Mouse (Mus musculus): ENCODE measurements around the gene 4930519G04Rik.
"Not testable (repeated sequence)": the region's sequence is repeated elsewhere in the genome, so short reads cannot be mapped to it uniquely, and the experiment has no call there.

Gene 4930519G04Rik

DNA sequence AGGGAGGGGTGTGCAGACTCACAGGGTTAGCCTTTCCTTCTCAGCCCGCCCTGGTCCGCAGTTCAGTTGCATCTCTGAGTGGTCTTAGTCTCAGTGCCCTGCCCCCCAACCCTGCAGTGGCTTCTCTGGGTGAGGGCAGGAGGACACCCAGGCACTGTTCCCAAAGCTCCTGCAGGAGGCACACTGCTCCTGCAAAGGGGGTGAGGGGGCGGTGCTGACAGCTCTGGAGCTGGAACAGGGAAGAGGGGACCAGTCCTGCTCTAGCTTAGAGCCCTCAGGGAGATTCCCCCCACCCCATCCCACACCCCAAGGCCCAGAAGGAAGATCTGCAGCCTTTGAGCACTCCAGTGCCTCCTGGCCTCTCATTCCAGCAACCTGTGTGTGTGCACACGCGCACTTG, 10.8 kb upstream of the 4930519G04Rik start:
- no peak for DNase-seq

DNA sequence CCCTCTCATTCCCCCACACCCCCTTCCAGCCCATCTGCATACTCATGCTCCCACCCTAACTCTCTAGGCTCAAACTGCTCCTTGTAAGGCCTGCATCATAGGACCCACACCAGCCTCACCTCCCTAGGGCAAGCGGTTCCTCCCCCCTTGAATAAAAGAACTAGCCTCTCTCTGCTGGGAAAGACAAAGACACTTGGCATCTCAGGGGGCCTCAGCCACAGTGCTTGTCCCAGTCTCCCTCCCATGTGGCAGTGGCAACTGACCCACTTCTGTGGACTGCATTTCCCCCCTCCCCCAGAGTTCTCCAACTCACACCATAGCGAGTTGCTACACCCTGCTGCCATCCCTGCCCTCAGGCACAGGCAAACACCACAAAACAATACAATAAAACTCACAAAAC, 9.1 kb upstream of the 4930519G04Rik start:
- DNase-seq, result not testable (repeated sequence)

DNA sequence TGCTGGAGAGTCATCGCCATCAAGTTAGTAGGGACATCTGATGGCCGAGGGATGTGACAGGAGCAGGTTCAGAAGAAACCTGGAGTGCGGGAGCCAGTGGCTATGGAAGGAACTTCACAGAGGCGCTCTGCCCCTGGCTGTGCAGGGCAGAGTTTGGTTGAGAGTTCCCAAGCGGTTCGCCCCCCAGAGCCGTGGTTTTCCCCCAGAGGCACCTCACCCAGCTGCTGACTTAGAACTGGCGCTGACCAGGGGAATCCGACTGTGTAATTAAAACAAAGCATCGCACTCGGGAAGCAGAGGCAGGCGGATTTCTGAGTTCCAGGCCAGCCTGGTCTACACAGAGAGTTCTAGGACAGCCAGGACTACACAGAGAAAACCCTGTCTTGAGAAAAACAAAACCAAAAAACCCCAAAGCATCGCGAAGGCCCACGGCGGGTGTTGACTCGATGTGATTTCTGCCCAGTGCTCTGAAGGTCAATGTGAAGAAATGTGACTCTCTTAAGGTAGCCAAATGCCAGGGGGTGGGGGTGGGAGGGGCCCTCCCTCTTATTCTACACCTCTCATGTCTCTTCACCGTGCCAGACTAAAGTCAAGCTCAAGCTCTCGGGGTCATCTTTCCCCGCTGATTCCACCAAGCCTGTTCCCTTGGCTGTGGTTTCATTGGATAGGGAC, 1.8 kb upstream of the 4930519G04Rik start:
- no peak for DNase-seq

DNA sequence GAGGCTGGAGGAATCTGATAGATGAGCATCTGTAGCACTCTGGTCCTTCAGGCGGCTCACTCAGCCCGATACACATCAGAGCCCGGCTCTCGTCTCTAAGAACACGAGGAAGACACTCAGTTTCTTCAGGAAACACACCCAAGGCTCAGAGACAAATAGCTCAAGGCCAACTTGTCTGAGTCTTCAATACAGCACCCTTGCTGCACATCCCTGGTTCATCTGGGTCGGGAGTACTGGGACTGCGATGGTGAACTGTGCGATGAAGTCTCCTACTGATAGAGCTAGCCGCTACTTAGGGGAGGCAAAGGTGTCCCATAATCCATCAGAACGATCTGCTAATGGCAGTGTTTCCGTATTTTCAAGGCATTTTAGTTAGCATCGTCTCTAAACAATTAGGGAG, 5.1 kb downstream of the 4930519G04Rik start, which contains the start of gene Gm9936:
Gene Gm9936 (minus strand): TSS at position 101 of the 400 bp plus-strand sequence.
- no peak for DNase-seq

DNA sequence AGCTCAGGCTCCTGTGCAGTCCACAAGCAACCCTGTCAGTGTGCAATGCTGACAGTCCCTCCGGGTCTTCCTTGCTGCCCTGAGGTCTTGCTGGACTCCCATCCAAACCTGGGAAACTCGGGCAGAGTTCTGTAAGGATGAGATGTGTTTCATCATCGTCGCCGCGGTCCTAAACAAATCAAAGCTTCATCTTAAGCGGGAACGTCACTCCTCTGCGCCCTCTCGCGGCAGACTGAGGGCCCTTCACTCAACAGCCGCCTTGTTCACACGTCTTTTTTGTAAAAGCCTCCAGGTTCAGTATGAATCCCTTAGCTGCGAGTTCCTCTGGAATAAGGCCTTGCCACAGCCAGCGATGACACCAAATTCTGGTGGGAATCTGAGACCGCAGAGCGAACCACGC, 5.8 kb downstream of the 4930519G04Rik start:
- DNase-seq, result peak; percentile 77

GRCm38 (mm10) chr5:114861730-114862129, 8.3 kb downstream of the 4930519G04Rik start:
- no peak for DNase-seq

GRCm38 (mm10) chr5:114864813-114865212, 11.3 kb downstream of the 4930519G04Rik start:
- no peak for DNase-seq

GRCm38 (mm10) chr5:114865279-114865678, 11.8 kb downstream of the 4930519G04Rik start:
- DNase-seq, result no peak

DNA sequence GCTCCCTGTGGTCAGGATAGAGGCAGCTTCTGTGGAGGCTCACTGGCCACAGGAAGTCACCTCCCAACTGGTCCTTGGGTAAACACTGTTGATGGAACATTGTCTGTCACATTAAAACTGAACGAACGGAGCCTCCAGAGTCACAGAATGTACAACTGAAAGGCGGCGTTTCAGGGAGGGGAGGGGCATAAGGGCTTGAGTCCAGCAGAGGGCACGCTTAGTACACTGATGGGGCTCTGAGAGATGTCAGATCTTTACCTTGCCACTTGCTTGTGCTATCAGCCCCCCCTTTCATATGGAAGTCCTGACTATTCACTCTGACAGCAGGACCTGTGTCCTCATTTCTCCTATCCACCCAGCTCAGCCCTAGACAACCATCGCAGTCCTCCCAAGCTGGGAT, 22.4 kb downstream of the 4930519G04Rik start:
- DNase-seq, result no peak

DNA sequence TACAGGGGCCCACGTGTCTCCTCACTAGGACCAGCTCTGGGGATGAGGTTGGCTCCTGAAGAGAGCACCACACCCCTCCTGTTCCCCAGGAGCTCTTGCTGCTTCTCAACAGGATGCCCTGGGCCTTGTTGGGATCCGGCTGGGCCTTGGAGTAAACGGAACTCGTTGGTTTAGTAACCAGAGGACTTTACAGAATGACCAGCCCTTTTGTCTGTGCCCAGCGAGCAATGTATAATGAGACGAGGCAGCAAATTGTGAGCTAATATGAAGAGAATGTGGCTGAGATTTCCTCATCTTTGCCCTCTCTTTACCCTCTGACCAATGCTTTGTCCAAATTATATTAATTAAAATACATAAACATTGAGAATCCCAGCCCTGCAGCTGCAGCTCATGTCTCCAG, 22.9 kb downstream of the 4930519G04Rik start:
- no peak for DNase-seq

GRCm38 (mm10) chr5:114877487-114877886, 24.0 kb downstream of the 4930519G04Rik start:
- DNase-seq, result no peak

- no peak for DNase-seq
Observed at GRCm38 (mm10) chr5:114879399-114879798, 25.9 kb downstream of the 4930519G04Rik start.

- not testable (repeated sequence) for DNase-seq
Observed at GRCm38 (mm10) chr5:114882319-114882718, 28.9 kb downstream of the 4930519G04Rik start.

DNA sequence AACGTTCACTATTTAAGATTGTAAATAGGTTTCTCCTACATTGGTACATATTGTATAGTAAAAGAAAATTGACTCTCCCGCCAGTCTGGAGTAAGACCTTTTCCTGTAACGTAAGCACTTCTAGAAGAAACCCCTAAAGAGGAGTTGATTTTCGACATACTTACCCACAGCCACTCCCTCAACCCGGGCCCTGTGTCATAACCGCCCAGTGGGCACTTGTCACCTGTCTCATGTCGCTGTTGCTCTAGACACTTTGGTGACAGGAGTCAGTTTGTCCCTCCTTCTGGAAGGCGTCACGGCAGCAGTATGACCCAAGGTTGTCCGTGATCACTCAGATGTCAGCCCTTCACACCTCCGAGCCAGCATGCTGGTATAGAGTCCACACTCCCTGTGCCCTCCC, 29.6 kb downstream of the 4930519G04Rik start:
- no peak for DNase-seq

GRCm38 (mm10) chr5:114886801-114887200, 33.3 kb downstream of the 4930519G04Rik start:
- no peak for DNase-seq

DNA sequence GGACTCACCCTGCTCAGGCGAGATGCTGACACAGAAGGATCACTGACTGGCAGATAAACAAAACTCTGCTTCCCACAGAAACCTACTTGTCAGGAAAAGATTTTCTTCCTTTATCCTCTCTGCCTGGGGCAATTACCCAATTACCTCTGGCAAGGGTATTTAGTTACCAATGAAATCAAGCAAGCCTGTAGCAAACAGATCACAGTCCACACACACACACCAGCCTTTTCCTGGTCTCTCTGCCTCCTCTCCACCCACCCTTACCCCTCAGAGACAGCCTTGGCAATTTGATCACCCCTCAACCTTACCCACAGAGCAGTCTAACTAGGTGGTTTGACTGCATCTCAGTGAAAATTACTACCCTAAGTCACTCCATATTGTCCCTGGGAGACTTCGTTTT, 35.5 kb downstream of the 4930519G04Rik start:
- no peak for DNase-seq

- DNase-seq, result no peak
Observed at GRCm38 (mm10) chr5:114895542-114895941, 42.1 kb downstream of the 4930519G04Rik start.

GRCm38 (mm10) chr5:114896688-114897373, 43.4 kb downstream of the 4930519G04Rik start, which contains the start of gene Oasl2:
Oasl2 (plus strand) TSS chr5:114896936.
- DNase-seq, result no peak

DNA sequence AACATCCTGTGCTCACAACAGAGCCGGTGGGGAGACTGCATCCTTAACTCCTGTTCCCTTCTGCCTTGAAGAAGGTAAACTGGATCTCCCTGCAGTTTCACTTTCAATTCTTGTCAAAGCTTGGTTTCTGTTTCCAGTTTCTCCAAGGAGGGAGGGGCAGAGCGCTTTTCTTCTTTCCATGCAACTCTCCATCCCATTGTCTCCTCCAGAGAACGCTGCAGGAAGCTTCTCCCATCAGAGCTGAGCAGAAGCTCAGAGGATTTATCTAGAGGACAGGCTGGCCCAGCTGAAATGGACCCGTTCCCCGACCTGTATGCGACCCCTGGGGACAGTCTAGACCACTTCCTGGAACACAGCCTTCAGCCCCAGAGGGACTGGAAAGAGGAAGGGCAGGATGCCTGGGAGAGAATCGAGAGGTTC, 43.9 kb downstream of the 4930519G04Rik start:
- DNase-seq, result no peak

DNA sequence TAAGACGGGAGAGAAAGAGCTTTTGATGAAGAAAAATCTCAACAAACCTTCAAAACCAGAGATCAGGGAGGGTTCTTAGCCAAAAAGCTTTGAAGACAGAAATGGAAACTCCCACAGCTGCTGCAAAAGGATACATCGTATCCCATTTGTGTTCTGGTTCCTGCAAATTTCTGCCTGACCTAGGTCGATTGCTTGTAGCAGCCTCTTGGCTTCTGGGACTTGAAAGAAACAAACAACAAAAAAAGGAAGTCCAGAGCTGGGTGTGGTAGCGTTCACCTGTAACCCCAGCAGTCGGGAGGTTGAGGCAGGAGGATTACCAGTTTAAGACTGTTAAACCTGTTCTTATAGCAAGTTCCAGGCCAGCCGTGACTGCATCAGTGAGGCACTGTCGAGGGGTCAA, 45.4 kb downstream of the 4930519G04Rik start:
- DNase-seq, result no peak

GRCm38 (mm10) chr5:114902413-114902812, 48.9 kb downstream of the 4930519G04Rik start:
- peak; percentile 45 for DNase-seq

- DNase-seq, result no peak
Observed at GRCm38 (mm10) chr5:114908598-114909305, 55.3 kb downstream of the 4930519G04Rik start.

GRCm38 (mm10) chr5:114913686-114914085, 60.2 kb downstream of the 4930519G04Rik start:
- no peak for DNase-seq

DNA sequence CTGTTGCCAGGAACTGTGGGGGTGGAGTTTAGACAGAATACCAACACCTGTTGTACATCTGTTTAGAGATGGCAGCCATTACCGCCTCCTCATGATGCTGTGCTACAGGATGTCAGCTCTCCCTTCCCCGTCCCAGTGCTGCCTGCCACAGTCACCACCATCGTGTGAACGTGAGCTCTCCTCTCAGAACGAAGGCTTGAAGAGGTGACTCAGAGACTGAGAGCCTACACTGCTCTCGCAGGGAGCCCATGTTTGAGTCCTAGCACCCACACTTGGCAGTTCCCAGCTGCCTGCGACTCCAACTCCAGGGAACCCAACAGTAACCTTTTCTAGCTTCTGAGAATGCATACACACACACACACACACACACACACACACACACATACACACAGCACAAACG, 61.4 kb downstream of the 4930519G04Rik start:
- no peak for DNase-seq
